Mouse (Mus musculus): ENCODE measurements around the gene A230050P20Rik.

DNA sequence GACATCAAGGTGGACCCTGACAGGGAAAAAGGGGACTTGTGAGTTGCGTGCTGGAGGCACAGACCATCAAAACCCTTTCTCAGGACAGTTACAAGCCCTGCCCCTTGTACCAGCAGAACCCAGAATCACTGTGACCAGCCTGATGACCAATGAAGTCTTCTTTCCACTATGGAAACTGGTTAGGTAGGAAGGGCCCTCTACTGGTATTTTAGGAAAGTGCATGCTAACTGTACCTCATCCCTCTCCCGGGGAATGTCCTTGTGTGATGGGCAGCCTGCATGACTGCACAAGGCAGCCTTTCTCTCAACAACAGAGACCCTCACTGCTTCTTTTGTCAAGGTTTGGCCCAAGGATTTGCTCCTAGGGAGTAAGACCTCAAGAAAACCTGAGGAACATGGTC is 25.8 kb upstream of the A230050P20Rik start:
- peak; percentile 48 for TF ChIP-seq CTCF (conservative IDR thresholded peaks at IDR 0.05; ENCODE audit: insufficient read depth, insufficient read length, low read depth, low read length)
- no peak for TF ChIP-seq POLR2A (IDR thresholded peaks at IDR 0.05; ENCODE audit: low read depth, low read length)
